Mouse (Mus musculus) hematopoietic stem cell, adult 5-6 weeks (primary cell): ENCODE results near the gene Sik3. TPM values are rescaled to one million over a fixed set of nuclear protein-coding genes. Genes with fewer than 3 reads are reported as not detected.

ENCODE experiments used
- ATAC-seq, 2 experiments: fragments of 125-278 bp in 1 of 2; replicated peaks in 1 of 2; 2 replicates each; pipeline ENCODE4 v1.8.0; 2016 to 2017; ENCODE audit warnings: inconsistent platforms in 2 of 2, mild to moderate bottlenecking in 2 of 2, moderate number of reproducible peaks in 2 of 2, low read depth in 1 of 2, moderate TSS enrichment in 1 of 2; ENCODE audit not compliant: low FRiP score in 2 of 2, poor library complexity in 2 of 2, severe bottlenecking in 2 of 2, insufficient read depth in 1 of 2, low TSS enrichment in 1 of 2
- total RNA-seq: library from RNA; stranded (forward); fragments of 172-1452, 232-1000 nt; gene quantifications from 2 replicates; pipeline ENCODE4 v1.2.3, GENCODE M21; 2017

Gene Sik3
- total RNA-seq, 1 experiment from 2014 or later: 24.3 TPM

- ATAC-seq: no peak
These were observed 203.0 kb downstream of the Sik3 start for GRCm38 (mm10) chr9:46215338-46216322.

- ATAC-seq: no peak
These were observed 204.3 kb downstream of the Sik3 start for GRCm38 (mm10) chr9:46216744-46217470.

- ATAC-seq: no peak
These were observed 205.6 kb downstream of the Sik3 start for GRCm38 (mm10) chr9:46218176-46218575.

- ATAC-seq: no peak
These were observed 210.5 kb downstream of the Sik3 start for GRCm38 (mm10) chr9:46223090-46223489.

DNA sequence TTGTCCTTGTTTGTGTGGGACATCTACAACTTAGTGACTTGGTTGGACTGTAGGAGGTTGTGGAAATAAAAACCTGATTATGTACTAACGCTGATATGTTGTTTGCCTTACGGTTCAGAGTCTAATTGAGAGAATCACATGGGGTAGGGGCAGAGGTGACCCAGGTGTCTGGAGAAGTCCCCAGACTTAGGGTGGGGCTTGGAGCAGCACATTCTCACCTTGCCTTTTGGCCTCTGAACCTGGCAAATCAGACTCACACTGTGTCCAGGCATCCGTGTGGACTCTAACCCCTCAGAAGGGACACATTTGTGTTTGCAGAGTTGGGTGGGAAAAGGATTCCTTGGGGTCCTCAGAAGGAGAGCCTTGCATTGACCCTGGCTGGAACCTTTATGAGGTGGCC lies 211.5 kb downstream of the Sik3 start:
- no peak for ATAC-seq

DNA sequence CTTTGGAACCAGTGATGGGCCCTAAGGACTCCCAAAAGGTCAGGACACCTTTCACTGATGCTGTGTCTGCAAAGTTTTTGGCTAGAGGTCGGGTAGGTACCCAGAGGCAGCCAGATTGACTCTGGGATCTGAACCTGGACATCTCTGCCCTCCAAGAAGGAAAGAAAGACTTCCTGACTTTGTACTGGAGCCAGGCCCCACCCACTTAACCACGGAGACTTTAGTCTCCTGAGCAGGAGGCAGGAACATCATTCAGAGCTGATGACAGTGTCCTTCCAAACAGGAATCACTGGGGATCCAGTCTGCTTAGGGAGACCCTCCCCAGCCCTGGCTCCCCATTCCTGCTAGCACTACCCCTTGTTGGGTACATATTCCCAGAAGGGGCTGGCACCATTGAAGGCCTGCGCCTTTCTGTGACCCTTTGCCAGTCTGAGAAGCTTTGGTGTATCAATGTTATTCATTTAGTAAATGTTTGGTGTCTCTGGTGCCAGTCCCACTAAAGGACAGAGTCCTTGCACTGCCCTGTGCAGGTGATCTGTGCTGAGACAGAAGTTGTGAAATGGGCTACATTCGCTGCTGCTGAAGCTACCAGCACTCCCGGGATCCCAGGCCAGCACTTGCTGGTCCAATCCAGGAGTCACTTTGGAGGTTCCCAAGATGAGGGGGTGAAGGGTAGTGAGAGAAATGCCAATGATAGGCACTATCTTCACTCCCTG lies 212.5 kb downstream of the Sik3 start:
- no peak for ATAC-seq

GRCm38 (mm10) chr9:46227064-46227614 lies 214.5 kb downstream of the Sik3 start:
- no peak for ATAC-seq

GRCm38 (mm10) chr9:46228491-46228890 lies 215.9 kb downstream of the Sik3 start, which contains the start of gene Apoa1:
Gene Apoa1, plus strand, starts transcription at chr9:46228580.
- ATAC-seq: no peak

GRCm38 (mm10) chr9:46229573-46230449 lies 217.2 kb downstream of the Sik3 start:
- peak; percentile 89 to 91 for ATAC-seq

DNA sequence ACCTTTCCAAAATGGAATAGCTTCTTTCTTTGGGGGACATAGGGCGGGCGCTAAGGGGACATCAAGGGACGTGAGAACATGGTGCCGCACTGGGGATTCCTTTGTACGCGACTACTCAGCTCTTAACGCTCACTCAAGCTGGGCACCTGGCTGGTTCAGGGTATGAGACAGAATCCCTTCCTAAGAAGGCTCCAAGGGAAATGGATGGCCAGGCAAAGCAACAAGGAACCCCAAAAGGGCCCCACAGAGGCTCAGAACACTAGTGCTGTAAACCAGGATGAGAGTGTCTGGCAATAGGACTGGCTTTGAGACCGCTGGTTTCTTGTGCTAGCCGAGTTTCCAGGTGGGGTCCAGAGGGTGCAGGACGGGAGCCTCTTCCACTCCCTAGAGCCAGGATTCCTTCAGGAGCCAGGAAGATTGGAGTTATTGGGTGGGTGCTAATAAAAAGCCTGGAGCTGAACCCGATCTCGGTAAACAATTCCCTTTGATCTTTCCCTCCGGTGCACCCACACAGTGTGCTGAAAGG lies 217.9 kb downstream of the Sik3 start:
- ATAC-seq: no peak

DNA sequence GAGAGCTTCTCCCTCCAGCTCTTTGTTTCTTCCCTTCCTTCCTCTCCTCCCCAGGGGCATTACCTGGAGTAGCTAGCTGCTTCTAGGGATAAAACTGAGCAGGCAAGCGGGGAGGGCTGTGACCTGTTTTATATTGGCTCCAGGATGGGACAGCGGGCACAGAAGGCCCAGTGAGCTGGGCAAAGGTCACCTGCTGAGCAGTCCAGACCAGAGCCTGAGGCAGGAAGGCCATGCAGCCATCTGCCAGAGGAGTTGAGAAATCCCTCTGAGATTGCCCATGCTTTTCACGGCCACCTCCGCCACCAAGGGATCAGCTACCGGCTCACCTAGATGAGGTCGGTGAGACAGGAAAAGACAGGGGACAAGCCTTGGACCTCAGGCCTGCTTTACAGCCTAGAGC lies 222.6 kb downstream of the Sik3 start:
- ATAC-seq: no peak

- no peak for ATAC-seq
These were observed 222.8 kb downstream of the Sik3 start, which contains the start of gene Apoc3 for GRCm38 (mm10) chr9:46235596-46235648. Gene Apoc3, minus strand, starts transcription at chr9:46235636.

- ATAC-seq: no peak
These were observed 223.0 kb downstream of the Sik3 start for GRCm38 (mm10) chr9:46235649-46236048.

DNA sequence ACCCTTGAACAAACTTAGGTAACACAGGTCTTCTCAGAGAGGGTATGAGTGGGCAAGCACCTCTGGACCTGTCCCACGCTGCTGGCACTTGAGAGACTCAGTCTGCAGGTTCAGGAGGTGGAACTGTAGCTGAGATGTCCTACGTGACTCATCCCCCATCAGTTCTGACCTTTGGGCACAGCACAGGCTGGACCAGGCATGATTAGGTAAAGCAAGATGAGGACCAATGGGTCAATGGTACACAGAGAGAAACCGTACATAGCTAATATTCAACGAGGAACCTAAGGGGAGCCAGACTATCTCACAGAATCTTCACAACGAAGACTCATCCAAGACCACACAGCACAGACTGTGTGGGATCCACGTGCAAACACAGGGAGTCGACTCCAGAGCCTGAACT lies 226.2 kb downstream of the Sik3 start:
- ATAC-seq: no peak

GRCm38 (mm10) chr9:46240526-46241153 lies 228.0 kb downstream of the Sik3 start, which contains the start of gene Apoa4:
Gene Apoa4, plus strand, starts transcription at chr9:46240696.
- no peak for ATAC-seq

DNA sequence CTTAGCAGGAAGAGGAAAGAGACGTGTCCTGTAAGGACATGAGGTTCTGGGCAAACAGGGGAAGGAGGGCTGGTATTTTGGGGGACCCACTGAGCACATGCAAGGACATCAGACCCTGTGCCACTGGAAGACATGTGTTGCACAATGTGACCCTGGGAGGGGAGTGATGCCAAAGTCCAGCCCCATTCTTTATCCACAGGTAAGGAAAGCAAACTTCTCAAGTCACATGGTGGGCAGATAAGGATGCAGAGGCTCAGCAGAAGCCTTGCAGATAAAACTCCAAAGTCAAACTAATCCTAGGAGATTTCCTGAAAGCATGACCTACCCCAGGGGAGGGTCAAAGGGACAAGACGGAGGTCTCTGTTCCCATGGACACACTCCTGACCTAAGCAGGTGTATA lies 229.2 kb downstream of the Sik3 start:
- ATAC-seq: no peak
